Mouse (Mus musculus) heart, embryonic 11.5 days (tissue): ENCODE results near the gene Sh3bp4. TPM values are rescaled to one million over a fixed set of nuclear protein-coding genes. Genes with fewer than 3 reads are reported as not detected.
A peak's percentile ranks its signal among the peaks of the same experiment; 100 is the strongest.

Experiments
- ATAC-seq: fragments of 200-750 bp; cut with Nextera tagmentation; replicated peaks from 2 replicates; pipeline ENCODE4 v1.8.0; 2017; ENCODE audit warnings: moderate library complexity; ENCODE audit not compliant: insufficient number of reproducible peaks, low FRiP score, low TSS enrichment
- H3K27ac ChIP-seq: fragments of 300-500 bp; sonication (generic); 2 replicates; pipeline ENCODE4 v1.5.1; 2014; ENCODE audit warnings: mild to moderate bottlenecking, low read depth, low read length
- H3K27me3 ChIP-seq: fragments of 300-500 bp; sonication (generic); 2 replicates; pipeline ENCODE4 v1.6.1; 2014; ENCODE audit warnings: mild to moderate bottlenecking, low read length, mixed read lengths; ENCODE audit not compliant: control insufficient read depth, insufficient read depth
- H3K36me3 ChIP-seq: fragments of 300-500 bp; sonication (generic); 2 replicates; pipeline ENCODE4 v1.6.1; 2014; ENCODE audit warnings: mild to moderate bottlenecking, low read length, moderate library complexity, mixed read lengths; ENCODE audit not compliant: control insufficient read depth, insufficient read depth
- H3K4me1 ChIP-seq: fragments of 300-500 bp; sonication (generic); 2 replicates; pipeline ENCODE4 v1.6.1; 2014; ENCODE audit warnings: low read length; ENCODE audit not compliant: control insufficient read depth, insufficient read depth
- H3K4me2 ChIP-seq: fragments of 300-500 bp; sonication (generic); 2 replicates; pipeline ENCODE4 v1.6.1; 2014; ENCODE audit warnings: mild to moderate bottlenecking, moderate library complexity
- H3K4me3 ChIP-seq: fragments of 300-500 bp; sonication (generic); 2 replicates; pipeline ENCODE4 v1.5.1; 2014; ENCODE audit warnings: low read depth, low read length
- H3K9ac ChIP-seq: fragments of 300-500 bp; sonication (generic); 2 replicates; pipeline ENCODE4 v1.6.1; 2014; ENCODE audit warnings: mild to moderate bottlenecking, low read depth, low read length, moderate library complexity
- H3K9me3 ChIP-seq: fragments of 300-500 bp; sonication (generic); replicated peaks from 2 replicates; pipeline ENCODE4 v1.6.1; 2016; ENCODE audit warnings: low read length; ENCODE audit not compliant: control insufficient read depth
- WGBS: fragments of 180-500 bp; shearing (Covaris S2); extraction: QIAGEN DNeasy Blood & Tissue Kit; methylation state at CpG from one replicate; pipeline ENCODE4 v1.1.7; 2014; ENCODE audit not compliant: insufficient replicate concordance; 5-methylcytosine and 5-hydroxymethylcytosine counted together
- polyA plus RNA-seq: library from polyadenylated mRNA; unstranded; fragments of >200 nt; fragmentation: Nextera tagmentation; extraction: Ambion mirVana; gene quantifications from 2 replicates; pipeline ENCODE4 v1.2.1, GENCODE M21; 2014

The Sh3bp4 gene
- polyA plus RNA-seq = 15.3 and 25.2 TPM in 2 replicates

GRCm38 (mm10) chr1:89070103-89070700 lies at the start of gene Sh3bp4:
Gene Sh3bp4, plus strand, starts transcription at chr1:89070415.
- Histone ChIP-seq H3K4me2 (peak within 1 kb of the TSS; percentile 71), H3K4me3 (peak within 1 kb of the TSS; percentile 85), H3K27me3 (no peaks in the 10 kb centered on the region), H3K36me3 (no peaks in the 10 kb centered on the region), H3K4me1 (peaks cover 36% of the 10 kb centered on the region), H3K27ac (peak within 1 kb of the TSS; percentile 78), H3K9ac (peak within 1 kb of the TSS; percentile 86), H3K9me3 (no peaks in the 10 kb centered on the region)
- WGBS = under 1% methylated on average over 57 of the region's 63 CpGs
- peak; percentile 97 for ATAC-seq

GRCm38 (mm10) chr1:89022997-89023396 lies 47.2 kb upstream of the Sh3bp4 start:
- no peaks in the 10 kb centered on the region for H3K27me3 ChIP-seq
- H3K4me2 ChIP-seq = no peak overlapping the region
- ATAC-seq = no peak
- 83% methylated on average over 7 of the region's 7 CpGs for WGBS
- H3K9me3 ChIP-seq = no peaks in the 10 kb centered on the region
- no peak overlapping the region for H3K27ac ChIP-seq
- no peak overlapping the region for H3K4me3 ChIP-seq
- no peak overlapping the region for H3K9ac ChIP-seq
- H3K36me3 ChIP-seq = no peaks in the 10 kb centered on the region
- no peaks in the 10 kb centered on the region for H3K4me1 ChIP-seq

GRCm38 (mm10) chr1:89024696-89025612 lies 45.3 kb upstream of the Sh3bp4 start:
- H3K4me3 ChIP-seq = no peak overlapping the region
- H3K4me2 ChIP-seq = no peak overlapping the region
- H3K9me3 ChIP-seq = no peaks in the 10 kb centered on the region
- H3K36me3 ChIP-seq = no peaks in the 10 kb centered on the region
- H3K9ac ChIP-seq = no peak overlapping the region
- no peak for ATAC-seq
- WGBS = 60% methylated on average over 9 of the region's 9 CpGs
- no peak overlapping the region for H3K27ac ChIP-seq
- H3K4me1 ChIP-seq = no peaks in the 10 kb centered on the region
- no peaks in the 10 kb centered on the region for H3K27me3 ChIP-seq

- H3K4me3 ChIP-seq = no peak overlapping the region
- no peak overlapping the region for H3K27ac ChIP-seq
- ATAC-seq = no peak
- H3K4me1 ChIP-seq = no peaks in the 10 kb centered on the region
- H3K36me3 ChIP-seq = no peaks in the 10 kb centered on the region
- no peaks in the 10 kb centered on the region for H3K27me3 ChIP-seq
- 93% methylated on average over 1 of the region's 1 CpGs for WGBS
- H3K4me2 ChIP-seq = no peak overlapping the region
- no peak overlapping the region for H3K9ac ChIP-seq
- no peaks in the 10 kb centered on the region for H3K9me3 ChIP-seq
These were observed 44.2 kb upstream of the Sh3bp4 start for GRCm38 (mm10) chr1:89026040-89026439.

GRCm38 (mm10) chr1:89029136-89029927 lies 40.9 kb upstream of the Sh3bp4 start:
- no peaks in the 10 kb centered on the region for H3K9me3 ChIP-seq
- H3K4me2 ChIP-seq = no peak overlapping the region
- no peak overlapping the region for H3K27ac ChIP-seq
- ATAC-seq = no peak
- no peaks in the 10 kb centered on the region for H3K36me3 ChIP-seq
- no peak overlapping the region for H3K4me3 ChIP-seq
- no peaks in the 10 kb centered on the region for H3K27me3 ChIP-seq
- WGBS = 66% methylated on average over 11 of the region's 11 CpGs
- H3K9ac ChIP-seq = no peak overlapping the region
- no peaks in the 10 kb centered on the region for H3K4me1 ChIP-seq

- no peak overlapping the region for H3K4me3 ChIP-seq
- H3K9ac ChIP-seq = no peak overlapping the region
- H3K9me3 ChIP-seq = no peaks in the 10 kb centered on the region
- no peaks in the 10 kb centered on the region for H3K27me3 ChIP-seq
- H3K36me3 ChIP-seq = no peaks in the 10 kb centered on the region
- ATAC-seq = no peak
- no peak overlapping the region for H3K4me2 ChIP-seq
- no peaks in the 10 kb centered on the region for H3K4me1 ChIP-seq
- H3K27ac ChIP-seq = no peak overlapping the region
- 69% methylated on average over 8 of the region's 8 CpGs for WGBS
These were observed 36.6 kb upstream of the Sh3bp4 start for GRCm38 (mm10) chr1:89033661-89034060.

- WGBS = 81% methylated on average over 4 of the region's 4 CpGs
- H3K4me2 ChIP-seq = no peak overlapping the region
- ATAC-seq = no peak
These were observed 36.2 kb upstream of the Sh3bp4 start for GRCm38 (mm10) chr1:89034061-89034460.

GRCm38 (mm10) chr1:89035115-89035514 lies 35.1 kb upstream of the Sh3bp4 start:
- ATAC-seq = no peak
- H3K36me3 ChIP-seq = no peaks in the 10 kb centered on the region
- H3K4me3 ChIP-seq = no peak overlapping the region
- H3K27ac ChIP-seq = no peak overlapping the region
- H3K27me3 ChIP-seq = no peaks in the 10 kb centered on the region
- no peaks in the 10 kb centered on the region for H3K9me3 ChIP-seq
- 65% methylated on average over 5 of the region's 5 CpGs for whole genome bisulfite sequencing
- no peak overlapping the region for H3K4me2 ChIP-seq
- no peaks in the 10 kb centered on the region for H3K4me1 ChIP-seq
- H3K9ac ChIP-seq = no peak overlapping the region

More at GRCm38 (mm10) chr1:89034061-89034460, 36.2 kb upstream of the Sh3bp4 start:
- no peaks in the 10 kb centered on the region for H3K4me1 ChIP-seq
- H3K9ac ChIP-seq = no peak overlapping the region
- H3K27me3 ChIP-seq = no peaks in the 10 kb centered on the region
- H3K9me3 ChIP-seq = no peaks in the 10 kb centered on the region
- no peak overlapping the region for H3K4me3 ChIP-seq
- no peak overlapping the region for H3K27ac ChIP-seq
- no peaks in the 10 kb centered on the region for H3K36me3 ChIP-seq
